Mouse (Mus musculus) heart, embryonic 16.5 days (tissue): ENCODE measurements at regions not wholly inside any gene's neighbourhood (a gene's known extent, or its start where the extent isn't known, plus 50 kb on each side); places are given as distances from the start of the nearest gene placed in this dataset.

ENCODE experiments used
- ATAC-seq: fragments of 200-750 bp; cut with Nextera tagmentation; replicated peaks from 2 replicates; pipeline ENCODE4 v1.8.0; 2017; ENCODE audit warnings: moderate number of reproducible peaks; ENCODE audit not compliant: insufficient read depth, low FRiP score; ENCODE audit errors: extremely low read depth
- H3K27ac ChIP-seq: fragments of 300-500 bp; sonication (generic); 2 replicates; pipeline ENCODE4 v1.5.1; 2014; ENCODE audit warnings: mild to moderate bottlenecking, low read length, control low read depth, moderate library complexity
- H3K27me3 ChIP-seq: fragments of 300-500 bp; sonication (generic); 2 replicates; pipeline ENCODE4 v1.6.1; 2014; ENCODE audit warnings: low read length, mixed read lengths; ENCODE audit not compliant: control insufficient read depth, insufficient read depth
- H3K36me3 ChIP-seq: fragments of 300-500 bp; sonication (generic); 2 replicates; pipeline ENCODE4 v1.6.1; 2014; ENCODE audit not compliant: control insufficient read depth, insufficient read depth
- H3K4me1 ChIP-seq: fragments of 300-500 bp; sonication (generic); 2 replicates; pipeline ENCODE4 v1.6.1; 2014; ENCODE audit warnings: low read length, mixed read lengths; ENCODE audit not compliant: control insufficient read depth, insufficient read depth
- H3K4me2 ChIP-seq: fragments of 300-500 bp; sonication (generic); 2 replicates; pipeline ENCODE4 v1.6.1; 2014; ENCODE audit warnings: low read depth, mild to moderate bottlenecking, control low read depth, low read length
- H3K4me3 ChIP-seq: fragments of 300-500 bp; sonication (generic); 2 replicates; pipeline ENCODE4 v1.5.1; 2014; ENCODE audit warnings: mild to moderate bottlenecking, control low read depth, low read length
- H3K9ac ChIP-seq: fragments of 300-500 bp; sonication (generic); 2 replicates; pipeline ENCODE4 v1.6.1; 2014; ENCODE audit warnings: low read length, control low read depth
- H3K9me3 ChIP-seq: fragments of 300-500 bp; sonication (generic); replicated peaks from 2 replicates; pipeline ENCODE4 v1.6.1; 2016; ENCODE audit warnings: low read length; ENCODE audit not compliant: control insufficient read depth
- WGBS: fragments of 180-500 bp; shearing (Covaris S2); extraction: QIAGEN DNeasy Blood & Tissue Kit; methylation state at CpG from one replicate; pipeline ENCODE4 v1.1.7; 2014; 5-methylcytosine and 5-hydroxymethylcytosine counted together

GRCm38 (mm10) chr13:80957419-80958139 lies 74.4 kb downstream of the Arrdc3 start:
- Histone ChIP-seq H3K36me3 (no peaks in the 10 kb centered on the region), H3K27me3 (no peaks in the 10 kb centered on the region), H3K4me3 (no peak overlapping the region), H3K4me2 (no peak overlapping the region), H3K27ac (no peak overlapping the region), H3K9ac (no peak overlapping the region), H3K4me1 (peaks cover 2% of the 10 kb centered on the region; the same call in 1 of the 2 replicates), H3K9me3 (no peaks in the 10 kb centered on the region)
- 89% methylated on average over 6 of the region's 6 CpGs for WGBS
- ATAC-seq: no peak

GRCm38 (mm10) chr13:80959763-80960162 lies 76.6 kb downstream of the Arrdc3 start:
- Histone ChIP-seq H3K27me3 (no peaks in the 10 kb centered on the region), H3K9me3 (no peaks in the 10 kb centered on the region), H3K27ac (no peak overlapping the region), H3K9ac (no peak overlapping the region), H3K4me3 (no peak overlapping the region), H3K4me2 (no peak overlapping the region), H3K36me3 (no peaks in the 10 kb centered on the region), H3K4me1 (peaks cover 8% of the 10 kb centered on the region)
- 73% methylated on average over 1 of the region's 1 CpGs for WGBS
- ATAC-seq: no peak

DNA sequence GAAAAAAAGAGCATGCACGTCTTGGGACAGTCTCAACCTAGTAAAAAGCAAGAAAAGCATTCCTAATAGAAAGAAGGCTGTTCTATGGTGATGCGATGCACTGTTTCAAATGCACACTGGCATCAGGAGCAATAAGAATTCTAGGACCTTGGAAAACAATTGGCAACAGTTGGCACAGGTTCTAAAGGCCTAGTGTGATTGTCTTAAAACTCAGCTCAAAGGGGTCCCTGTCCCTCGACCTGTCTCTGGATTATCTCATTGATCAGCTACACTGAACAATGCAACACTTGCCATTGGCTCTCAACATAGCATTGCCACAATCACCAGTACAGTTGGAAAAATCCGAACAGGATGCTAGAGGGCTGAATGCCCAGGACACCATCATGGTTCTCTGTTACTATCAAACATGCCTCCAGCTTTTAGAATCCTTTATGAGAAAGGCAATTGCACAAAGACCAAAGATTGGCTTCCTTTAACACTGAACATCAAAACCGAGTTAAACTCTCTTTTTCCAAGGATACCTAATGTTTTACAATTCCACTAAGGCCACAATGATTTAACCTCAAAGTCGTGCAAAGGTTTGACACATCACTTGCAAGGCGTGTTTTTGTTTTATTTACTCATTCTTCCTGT lies 78.9 kb downstream of the Arrdc3 start:
- H3K27me3 ChIP-seq: no peaks in the 10 kb centered on the region
- no peak overlapping the region for H3K4me3 ChIP-seq
- H3K36me3 ChIP-seq: no peaks in the 10 kb centered on the region
- H3K9ac ChIP-seq: no peak overlapping the region
- no peak for ATAC-seq
- peak overlapping the region; percentile 97 for H3K27ac ChIP-seq
- H3K4me1 ChIP-seq: peaks cover 8% of the 10 kb centered on the region
- peak overlapping the region; percentile 76; the same call in 1 of the 2 replicates for H3K4me2 ChIP-seq
- 54% methylated on average over 7 of the region's 7 CpGs for WGBS
- no peaks in the 10 kb centered on the region for H3K9me3 ChIP-seq

- Histone ChIP-seq H3K36me3 (no peaks in the 10 kb centered on the region), H3K4me2 (peak overlapping the region; percentile 76), H3K9me3 (no peaks in the 10 kb centered on the region), H3K4me3 (peak overlapping the region; percentile 54), H3K27me3 (no peaks in the 10 kb centered on the region), H3K4me1 (peaks cover 8% of the 10 kb centered on the region), H3K27ac (peak overlapping the region; percentile 97), H3K9ac (peak overlapping the region; percentile 79)
- 1% methylated on average over 49 of the region's 51 CpGs for WGBS
- ATAC-seq: peak; percentile 96
Observed at GRCm38 (mm10) chr13:80962789-80963590, 79.8 kb downstream of the Arrdc3 start.

- Histone ChIP-seq H3K27ac (peak overlapping the region; percentile 97), H3K9ac (peak overlapping the region; percentile 79), H3K4me3 (peak overlapping the region; percentile 54), H3K27me3 (no peaks in the 10 kb centered on the region), H3K4me2 (peak overlapping the region; percentile 76), H3K4me1 (peaks cover 8% of the 10 kb centered on the region), H3K36me3 (no peaks in the 10 kb centered on the region), H3K9me3 (no peaks in the 10 kb centered on the region)
- no peak for ATAC-seq
- 60% methylated on average over 11 of the region's 11 CpGs for WGBS
Observed at GRCm38 (mm10) chr13:80963591-80963940, 80.4 kb downstream of the Arrdc3 start.

GRCm38 (mm10) chr13:80971664-80972063 lies 88.5 kb downstream of the Arrdc3 start:
- no peak overlapping the region for H3K4me2 ChIP-seq
- H3K9ac ChIP-seq: no peak overlapping the region
- H3K27me3 ChIP-seq: no peaks in the 10 kb centered on the region
- no peaks in the 10 kb centered on the region for H3K9me3 ChIP-seq
- 0 out of 2 replicates have a peak, but pooled peaks have one; percentile 52 for ATAC-seq
- 43% methylated on average over 3 of the region's 3 CpGs for WGBS
- H3K4me1 ChIP-seq: peaks cover 10% of the 10 kb centered on the region; the same call in 1 of the 2 replicates
- no peak overlapping the region for H3K4me3 ChIP-seq
- H3K27ac ChIP-seq: no peak overlapping the region
- H3K36me3 ChIP-seq: no peaks in the 10 kb centered on the region

DNA sequence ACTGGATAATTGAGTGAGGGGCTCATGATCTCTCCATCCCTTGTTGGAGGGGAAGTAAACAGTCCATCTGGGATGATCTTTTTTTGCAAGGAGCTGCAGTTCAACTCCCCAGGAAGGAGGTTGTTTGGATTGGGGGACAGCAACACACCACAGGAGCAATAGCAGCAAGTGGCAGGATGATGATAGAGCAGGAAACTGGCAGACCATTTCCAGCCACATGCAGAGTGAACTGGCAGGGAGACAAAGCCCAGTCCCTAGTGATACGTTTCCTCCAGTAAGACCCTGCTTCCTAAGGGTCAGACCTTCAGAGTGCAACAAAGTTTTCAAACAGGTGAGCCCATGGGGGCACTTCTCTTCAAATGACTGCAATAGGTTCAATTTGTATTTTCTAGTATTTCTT lies 91.2 kb downstream of the Arrdc3 start:
- Histone ChIP-seq H3K27me3 (no peaks in the 10 kb centered on the region), H3K4me3 (no peak overlapping the region), H3K36me3 (no peaks in the 10 kb centered on the region), H3K27ac (no peak overlapping the region), H3K4me1 (peaks cover 12% of the 10 kb centered on the region; the same call in 1 of the 2 replicates), H3K9me3 (no peaks in the 10 kb centered on the region), H3K4me2 (no peak overlapping the region), H3K9ac (no peak overlapping the region)
- no peak for ATAC-seq
- 35% methylated on average over 1 of the region's 1 CpGs for WGBS

GRCm38 (mm10) chr13:80977266-80977665 lies 94.1 kb downstream of the Arrdc3 start:
- peak overlapping the region; percentile 48 for H3K27ac ChIP-seq
- peaks cover 10% of the 10 kb centered on the region; the same call in 1 of the 2 replicates for H3K4me1 ChIP-seq
- 38% methylated on average over 3 of the region's 3 CpGs for WGBS
- no peaks in the 10 kb centered on the region for H3K9me3 ChIP-seq
- H3K36me3 ChIP-seq: no peaks in the 10 kb centered on the region
- no peak overlapping the region for H3K4me3 ChIP-seq
- ATAC-seq: peak; percentile 63; the same call in 1 of the 2 replicates
- no peak overlapping the region; the same call in 1 of the 2 replicates for H3K9ac ChIP-seq
- no peaks in the 10 kb centered on the region for H3K27me3 ChIP-seq
- no peak overlapping the region for H3K4me2 ChIP-seq
